Mouse (Mus musculus) ES-Bruce4 (cell line): ENCODE measurements at regions not wholly inside any gene's neighbourhood (a gene's known extent, or its start where the extent isn't known, plus 50 kb on each side); places are given as distances from the start of the nearest gene placed in this dataset.
A peak's percentile ranks its signal among the peaks of the same experiment; 100 is the strongest.
"Not testable (repeated sequence)": the region's sequence is repeated elsewhere in the genome, so short reads cannot be mapped to it uniquely, and the experiment has no call there.

ENCODE experiments used
- H3K27ac ChIP-seq: 2 replicates; pipeline ENCODE4 v1.5.1; 2012; ENCODE audit warnings: low read length, inconsistent platforms; ENCODE audit not compliant: insufficient read depth
- H3K27me3 ChIP-seq: 2 replicates; pipeline ENCODE4 v1.6.1; 2012; ENCODE audit warnings: mild to moderate bottlenecking, low read length, inconsistent platforms; ENCODE audit not compliant: control insufficient read depth, poor library complexity, insufficient read depth, severe bottlenecking
- H3K36me3 ChIP-seq: 2 replicates; pipeline ENCODE4 v1.6.1; 2012; ENCODE audit warnings: inconsistent platforms, mild to moderate bottlenecking, low read length, moderate library complexity; ENCODE audit not compliant: control insufficient read depth, poor library complexity, insufficient read depth, severe bottlenecking
- H3K4me1 ChIP-seq: one replicate; pipeline ENCODE4 v1.8.1; 2011; ENCODE audit warnings: low read length; ENCODE audit not compliant: control insufficient read depth, insufficient read depth
- H3K4me3 ChIP-seq: 2 replicates; pipeline ENCODE4 v1.5.1; 2011; ENCODE audit warnings: low read depth, mild to moderate bottlenecking, low read length
- H3K9ac ChIP-seq: 2 replicates; pipeline ENCODE4 v1.6.1; 2012; ENCODE audit warnings: low read depth, mild to moderate bottlenecking, inconsistent platforms; ENCODE audit not compliant: poor library complexity, severe bottlenecking
- H3K9me3 ChIP-seq: replicated peaks from 2 replicates; pipeline ENCODE4 v1.6.1; 2012; ENCODE audit warnings: mild to moderate bottlenecking, low read length, inconsistent platforms; ENCODE audit not compliant: control insufficient read depth, poor library complexity, insufficient read depth, severe bottlenecking
- CTCF ChIP-seq: IDR thresholded peaks from one replicate; pipeline ENCODE4 v1.8.1; 2011; ENCODE audit warnings: low read depth, low read length
- EP300 ChIP-seq: IDR thresholded peaks from 2 replicates; pipeline ENCODE4 v1.6.1; 2011; ENCODE audit warnings: low read depth, low read length; ENCODE audit not compliant: insufficient read depth
- POLR2A ChIP-seq: IDR thresholded peaks from one replicate; pipeline ENCODE4 v1.8.1; 2011; ENCODE audit warnings: low read length; ENCODE audit not compliant: insufficient read depth

- no peak overlapping the region for H3K27ac ChIP-seq
- no peak overlapping the region for H3K9ac ChIP-seq
- H3K27me3 ChIP-seq, result no peaks in the 10 kb centered on the region
- H3K36me3 ChIP-seq, result no peaks in the 10 kb centered on the region
- TF ChIP-seq CTCF (no peak), EP300 (no peak), POLR2A (no peak)
- H3K9me3 ChIP-seq, result no peaks in the 10 kb centered on the region
- H3K4me3 ChIP-seq, result no peak overlapping the region
- H3K4me1 ChIP-seq, result no peaks in the 10 kb centered on the region
These were observed 203.4 kb upstream of the 2610301B20Rik start for GRCm38 (mm10) chr4:10670846-10671428.

- TF ChIP-seq EP300, result no peak
- no peak for TF ChIP-seq POLR2A
- no peak for TF ChIP-seq CTCF
- Histone ChIP-seq H3K36me3 (no peaks in the 10 kb centered on the region), H3K27me3 (no peaks in the 10 kb centered on the region), H3K27ac (no peak overlapping the region), H3K4me1 (no peaks in the 10 kb centered on the region), H3K9ac (no peak overlapping the region), H3K4me3 (no peak overlapping the region), H3K9me3 (no peaks in the 10 kb centered on the region)
These were observed 183.2 kb upstream of the 2610301B20Rik start for GRCm38 (mm10) chr4:10691086-10691485.

- H3K9me3 ChIP-seq, result no peaks in the 10 kb centered on the region
- H3K27ac ChIP-seq, result no peak overlapping the region
- H3K36me3 ChIP-seq, result no peaks in the 10 kb centered on the region
- no peak overlapping the region for H3K4me3 ChIP-seq
- no peak for TF ChIP-seq CTCF
- no peaks in the 10 kb centered on the region for H3K4me1 ChIP-seq
- H3K27me3 ChIP-seq, result no peaks in the 10 kb centered on the region
- H3K9ac ChIP-seq, result no peak overlapping the region
These were observed 181.4 kb upstream of the 2610301B20Rik start for GRCm38 (mm10) chr4:10692860-10693259.

DNA sequence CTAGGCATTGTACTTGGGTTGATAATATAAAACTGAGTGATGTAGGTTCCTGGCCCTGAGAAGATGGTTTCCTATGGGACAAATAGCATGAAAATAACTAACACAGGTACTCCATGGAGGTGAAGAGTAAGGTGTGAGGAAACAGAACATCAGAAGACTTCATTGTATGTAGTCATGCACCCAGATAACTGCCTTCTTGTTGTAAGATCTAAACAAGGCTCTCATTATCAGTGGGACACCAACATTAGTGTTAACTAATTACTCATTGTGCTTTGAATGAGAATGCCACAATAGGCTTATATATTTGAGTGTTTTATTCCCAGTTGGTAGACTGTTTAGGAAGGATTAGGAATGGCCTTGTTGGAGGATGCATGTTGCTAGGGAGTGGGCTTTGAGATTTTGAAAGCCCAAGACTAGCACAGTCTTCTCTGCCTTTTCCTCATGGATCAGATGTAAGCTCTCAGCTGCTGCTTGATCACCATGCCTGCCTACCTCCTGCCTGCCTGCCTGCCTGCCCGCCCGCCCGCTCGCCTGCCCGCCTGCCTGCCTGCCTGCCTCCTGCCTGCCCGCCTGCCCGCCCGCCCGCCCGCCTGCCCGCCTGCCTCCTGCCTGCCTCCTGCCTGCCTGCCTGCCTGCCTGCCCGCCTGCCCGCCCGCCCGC lies 180.7 kb upstream of the 2610301B20Rik start:
- peak overlapping the region; percentile 62 for H3K4me3 ChIP-seq
- no peaks in the 10 kb centered on the region for H3K36me3 ChIP-seq
- H3K27me3 ChIP-seq, result no peaks in the 10 kb centered on the region
- no peak for TF ChIP-seq CTCF
- no peak for TF ChIP-seq POLR2A
- no peak for TF ChIP-seq EP300
- H3K9ac ChIP-seq, result peak overlapping the region; percentile 97
- no peaks in the 10 kb centered on the region for H3K4me1 ChIP-seq
- no peak overlapping the region for H3K27ac ChIP-seq
- H3K9me3 ChIP-seq, result no peaks in the 10 kb centered on the region

DNA sequence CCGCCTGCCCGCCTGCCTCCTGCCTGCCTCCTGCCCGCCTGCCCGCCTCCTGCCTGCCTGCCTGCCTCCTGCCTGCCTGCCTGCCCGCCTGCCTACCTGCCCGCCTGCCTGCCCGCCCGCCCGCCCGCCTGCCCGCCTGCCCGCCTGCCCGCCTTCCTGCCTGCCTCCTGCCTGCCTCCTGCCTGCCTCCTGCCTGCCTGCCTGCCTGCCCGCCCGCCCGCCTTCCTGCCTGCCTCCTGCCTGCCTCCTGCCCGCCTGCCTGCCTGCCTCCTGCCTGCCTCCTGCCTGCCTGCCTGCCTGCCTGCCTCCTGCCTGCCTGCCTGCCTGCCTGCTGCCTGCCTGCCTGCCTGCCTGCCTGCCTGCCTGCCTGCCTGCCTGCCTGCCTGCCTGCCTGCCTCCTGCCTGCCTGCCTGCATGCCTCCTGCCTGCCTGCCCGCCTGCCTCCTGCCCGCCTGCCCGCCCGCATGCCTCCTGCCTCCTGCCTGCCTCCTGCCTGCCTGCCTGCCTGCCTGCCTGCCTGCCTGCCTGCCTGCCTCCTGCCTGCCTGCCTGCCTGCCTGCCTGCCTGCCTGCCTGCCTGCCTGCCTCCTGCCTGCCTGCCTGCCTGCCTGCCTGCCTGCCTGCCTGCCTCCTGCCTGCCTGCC lies 180.1 kb upstream of the 2610301B20Rik start:
- Histone ChIP-seq H3K4me3 (peak overlapping the region; percentile 54), H3K9ac (peak overlapping the region; percentile 97), H3K27ac (peak overlapping the region; percentile 54)
- not testable (repeated sequence) for H3K9me3 ChIP-seq, H3K27me3 ChIP-seq, H3K36me3 ChIP-seq, H3K4me1 ChIP-seq

DNA sequence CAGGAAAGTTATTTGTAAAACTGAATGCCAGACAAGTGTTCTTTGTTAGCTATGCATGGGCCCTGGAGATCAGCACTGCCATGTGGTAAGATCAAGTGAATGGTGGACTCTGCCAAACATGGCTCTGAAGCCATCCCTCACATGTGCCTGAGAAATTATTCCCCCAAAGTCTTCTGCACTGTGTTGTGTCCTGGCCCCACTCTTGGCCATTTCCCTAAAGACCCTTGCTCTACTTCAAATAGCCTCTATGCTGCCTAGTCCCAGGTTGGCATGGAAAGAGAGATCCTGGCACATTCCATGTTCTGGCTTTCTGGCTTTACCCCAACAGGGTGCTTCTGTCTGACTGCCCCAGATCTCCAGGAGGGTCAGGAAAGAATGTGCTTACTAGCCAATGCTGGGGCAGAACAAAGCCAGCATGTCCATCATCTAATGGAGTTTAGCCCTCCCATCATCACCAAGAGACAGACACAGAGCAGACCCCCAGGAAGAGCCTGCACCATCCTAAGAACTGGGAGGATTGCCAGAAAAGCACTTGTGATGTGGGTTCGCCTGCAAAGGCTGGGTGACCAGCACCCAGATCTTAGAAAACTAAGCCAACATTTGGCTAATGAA lies 177.0 kb upstream of the 2610301B20Rik start:
- Histone ChIP-seq H3K4me3 (no peak overlapping the region), H3K27me3 (no peaks in the 10 kb centered on the region), H3K9ac (no peak overlapping the region), H3K9me3 (no peaks in the 10 kb centered on the region), H3K27ac (no peak overlapping the region), H3K36me3 (no peaks in the 10 kb centered on the region), H3K4me1 (no peaks in the 10 kb centered on the region)
- TF ChIP-seq EP300 (no peak), POLR2A (no peak)
